Mouse (Mus musculus) liver, embryonic 12.5 days (tissue): ENCODE data around the gene Clic4. TPM values are rescaled to one million over a fixed set of nuclear protein-coding genes. Genes with fewer than 3 reads are reported as not detected.

Experiments
- ATAC-seq: fragments of 200-750 bp; cut with Nextera tagmentation; 2 replicates; pipeline ENCODE4 v1.8.0; 2017; ENCODE audit warnings: moderate number of reproducible peaks, mild to moderate bottlenecking, moderate library complexity
- H3K27ac ChIP-seq: fragments of 300-500 bp; sonication (generic); 2 replicates; pipeline ENCODE4 v1.5.1; 2016; ENCODE audit warnings: mild to moderate bottlenecking
- H3K27me3 ChIP-seq: fragments of 300-500 bp; sonication (generic); replicated peaks from 2 replicates; pipeline ENCODE4 v1.6.1; 2016; ENCODE audit warnings: mild to moderate bottlenecking, moderate library complexity
- H3K36me3 ChIP-seq: fragments of 300-500 bp; sonication (generic); 2 replicates; pipeline ENCODE4 v1.6.1; 2016; ENCODE audit warnings: mild to moderate bottlenecking, moderate library complexity
- H3K4me1 ChIP-seq: fragments of 300-500 bp; sonication (generic); 2 replicates; pipeline ENCODE4 v1.6.1; 2016
- H3K4me2 ChIP-seq: fragments of 300-500 bp; sonication (generic); 2 replicates; pipeline ENCODE4 v1.6.1; 2016; ENCODE audit warnings: mild to moderate bottlenecking, moderate library complexity
- H3K4me3 ChIP-seq: fragments of 300-500 bp; sonication (generic); 2 replicates; pipeline ENCODE4 v1.5.1; 2016; ENCODE audit warnings: mild to moderate bottlenecking, moderate library complexity
- H3K9ac ChIP-seq: fragments of 300-500 bp; sonication (generic); 2 replicates; pipeline ENCODE4 v1.6.1; 2016; ENCODE audit warnings: mild to moderate bottlenecking, moderate library complexity
- H3K9me3 ChIP-seq: fragments of 300-500 bp; sonication (generic); replicated peaks from 2 replicates; pipeline ENCODE4 v1.6.1; 2016; ENCODE audit warnings: mild to moderate bottlenecking, moderate library complexity
- WGBS: fragments of 180-500 bp; shearing (Covaris S2); methylation state at CpG from one replicate; pipeline ENCODE4 v1.1.7; 2016; ENCODE audit not compliant: insufficient replicate concordance; 5-methylcytosine and 5-hydroxymethylcytosine counted together
- polyA plus RNA-seq: library from polyadenylated mRNA; unstranded; fragments of >200 nt; fragmentation: Nextera tagmentation; extraction: Ambion mirVana; gene quantifications from 2 replicates; pipeline ENCODE4 v1.2.1, GENCODE M21; 2016

Clic4 gene
- polyA plus RNA-seq, 1 experiment from 2014 or later = 161 TPM

- H3K27ac ChIP-seq = peak overlapping the region; percentile 72
- 75% methylated on average over 4 of the region's 4 CpGs for WGBS
- H3K4me2 ChIP-seq = 0 out of 2 replicates have a peak overlapping the region, but pooled peaks have one; percentile 1
- H3K27me3 ChIP-seq = no peaks in the 10 kb centered on the region
- no peaks in the 10 kb centered on the region for H3K9me3 ChIP-seq
- ATAC-seq = no peak
- H3K4me1 ChIP-seq = peaks cover 68% of the 10 kb centered on the region
- peak overlapping the region; percentile 9 for H3K9ac ChIP-seq
- no peak overlapping the region for H3K4me3 ChIP-seq
- H3K36me3 ChIP-seq = peaks cover 49% of the 10 kb centered on the region
Observed at GRCm38 (mm10) chr4:135254321-135254720, 18.3 kb downstream of the Clic4 start.

DNA sequence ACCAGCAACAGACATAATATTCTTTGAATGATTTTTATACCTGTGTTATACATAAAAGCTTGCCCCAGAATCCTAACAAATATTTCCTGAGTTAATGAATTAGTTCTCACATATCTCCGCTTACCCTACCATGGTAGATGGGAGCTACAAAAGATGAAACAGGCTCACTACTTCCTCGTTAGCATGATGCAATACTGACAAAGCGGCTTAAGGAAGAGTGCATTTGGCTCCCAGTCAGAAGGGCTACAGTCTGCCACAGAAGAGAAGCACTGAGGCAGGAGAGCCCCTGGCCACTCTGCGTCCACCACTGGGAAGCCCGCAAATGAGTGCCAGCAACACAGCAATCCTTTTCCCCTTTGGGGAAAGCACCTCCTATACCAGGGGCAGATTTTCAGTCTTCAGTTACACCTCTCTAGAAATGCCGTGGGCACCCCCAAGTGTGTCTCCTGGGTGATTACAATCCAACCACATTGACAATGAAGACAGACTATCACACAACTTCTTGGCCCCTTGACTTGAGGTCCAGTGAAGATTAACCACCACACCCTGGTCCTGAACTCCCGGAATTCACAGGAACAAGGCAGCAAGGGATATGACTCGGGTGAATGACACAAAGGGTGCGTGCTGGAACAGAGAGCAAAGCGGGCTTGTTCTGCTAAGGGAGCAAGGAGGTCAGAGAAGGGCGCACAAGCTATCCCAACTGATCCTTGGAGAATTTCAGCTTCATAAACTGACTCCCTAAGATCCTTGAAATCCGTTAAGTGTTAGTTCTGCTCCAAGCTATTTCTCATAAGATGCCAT is 19.2 kb downstream of the Clic4 start:
- no peak for ATAC-seq

GRCm38 (mm10) chr4:135251801-135252200 is 20.8 kb downstream of the Clic4 start:
- WGBS = 70% methylated on average over 2 of the region's 2 CpGs
- no peak overlapping the region for H3K27ac ChIP-seq
- H3K27me3 ChIP-seq = no peaks in the 10 kb centered on the region
- no peak overlapping the region for H3K4me3 ChIP-seq
- no peak for ATAC-seq
- H3K4me2 ChIP-seq = no peak overlapping the region
- peaks cover 39% of the 10 kb centered on the region for H3K36me3 ChIP-seq
- H3K9ac ChIP-seq = no peak overlapping the region
- H3K9me3 ChIP-seq = peaks cover 4% of the 10 kb centered on the region; the same call in 1 of the 2 replicates
- peaks cover 65% of the 10 kb centered on the region for H3K4me1 ChIP-seq

More for the DNA sequence above, 19.2 kb downstream of the Clic4 start:
- Histone ChIP-seq H3K4me3 (no peak overlapping the region), H3K4me2 (no peak overlapping the region), H3K27ac (peak overlapping the region; percentile 72; the same call in 1 of the 2 replicates), H3K9me3 (peaks cover 4% of the 10 kb centered on the region; the same call in 1 of the 2 replicates), H3K9ac (no peak overlapping the region), H3K36me3 (peaks cover 47% of the 10 kb centered on the region), H3K4me1 (peaks cover 64% of the 10 kb centered on the region), H3K27me3 (no peaks in the 10 kb centered on the region)
- WGBS = 87% methylated on average over 12 of the region's 12 CpGs

DNA sequence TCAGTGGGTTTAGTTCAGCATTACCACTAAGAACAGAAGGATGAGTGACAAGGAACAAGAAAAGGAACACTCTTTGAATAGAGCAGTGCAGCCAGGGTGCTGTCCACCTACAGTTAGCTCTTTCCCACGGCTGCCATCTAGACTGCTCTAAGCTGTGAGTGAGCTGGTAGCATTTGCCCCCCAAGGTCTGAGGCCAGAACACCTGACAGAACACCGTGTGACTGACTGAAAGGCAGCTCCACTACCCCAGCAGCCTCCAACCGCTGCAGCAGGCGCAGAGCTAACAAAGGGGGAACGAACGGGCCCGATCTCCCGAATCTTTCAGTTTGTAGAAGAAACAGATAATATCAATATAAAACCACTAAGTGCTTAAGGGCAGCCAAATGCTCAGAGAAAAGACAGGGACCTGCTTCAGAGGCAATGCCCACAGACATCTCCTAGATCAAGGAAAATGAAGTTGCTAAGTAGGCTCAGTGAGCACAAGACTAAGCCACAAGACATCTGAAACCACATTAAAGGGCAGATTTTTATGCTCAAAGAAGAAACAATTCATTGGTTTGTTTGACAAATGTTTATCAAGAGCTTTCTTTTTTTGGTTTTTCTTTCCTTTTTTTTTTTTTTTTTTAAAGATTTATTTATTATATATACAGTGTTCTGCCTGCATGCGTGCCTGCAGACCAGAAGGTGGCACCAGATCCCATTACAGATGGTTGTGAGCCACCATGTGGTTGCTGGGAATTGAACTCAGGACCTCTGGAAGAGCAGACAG is 24.2 kb downstream of the Clic4 start:
- H3K9me3 ChIP-seq = peaks cover 4% of the 10 kb centered on the region; the same call in 1 of the 2 replicates
- peak overlapping the region; percentile 43; the same call in 1 of the 2 replicates for H3K27ac ChIP-seq
- no peak overlapping the region for H3K4me3 ChIP-seq
- 47% methylated on average over 9 of the region's 9 CpGs for WGBS
- peaks cover 31% of the 10 kb centered on the region for H3K36me3 ChIP-seq
- no peak overlapping the region for H3K4me2 ChIP-seq
- peaks cover 68% of the 10 kb centered on the region for H3K4me1 ChIP-seq
- H3K27me3 ChIP-seq = no peaks in the 10 kb centered on the region
- H3K9ac ChIP-seq = no peak overlapping the region
- no peak for ATAC-seq

DNA sequence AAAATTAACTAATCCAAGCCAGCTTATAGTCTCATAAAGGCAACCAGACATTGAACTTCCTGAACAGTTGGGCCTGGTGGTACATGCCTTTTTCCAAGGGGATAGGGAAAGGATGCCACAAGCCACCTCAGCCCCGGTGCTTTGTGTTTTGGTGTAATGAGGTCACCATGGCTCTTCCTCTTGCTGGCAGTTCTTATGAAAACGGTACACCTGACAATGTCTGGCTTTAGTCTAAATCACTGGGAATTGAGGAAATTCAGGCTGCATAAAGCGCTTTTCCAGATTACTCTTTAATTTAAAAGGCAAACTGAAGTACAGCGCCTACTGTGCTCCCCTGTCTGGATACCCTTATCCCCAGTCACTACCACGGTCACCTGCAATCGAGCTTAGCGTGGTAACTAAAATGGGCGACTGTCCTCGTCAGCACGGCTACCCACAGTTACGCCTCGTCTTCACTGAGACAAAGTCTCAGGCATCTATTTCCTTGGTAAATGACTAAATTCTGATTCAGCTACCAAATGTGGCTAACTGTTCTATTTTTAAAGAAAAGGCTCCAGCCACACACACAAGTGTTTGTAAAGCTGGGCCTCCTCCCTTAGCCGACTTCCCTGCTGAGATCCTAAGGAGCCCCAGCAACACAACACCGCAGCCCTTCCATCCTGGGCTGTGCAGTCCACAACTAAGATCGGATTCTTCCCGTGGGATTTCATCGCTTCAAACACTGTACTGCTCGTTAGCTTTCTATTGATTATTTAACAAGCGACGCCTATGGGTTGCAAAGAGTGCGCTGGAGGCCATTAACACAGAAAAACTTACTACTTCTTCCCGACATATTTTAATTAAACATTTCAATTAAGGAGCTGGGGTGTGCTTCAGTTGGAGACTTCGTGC is 25.5 kb downstream of the Clic4 start:
- ATAC-seq = no peak
- 79% methylated on average over 23 of the region's 23 CpGs for WGBS
- H3K4me1 ChIP-seq = peaks cover 71% of the 10 kb centered on the region

DNA sequence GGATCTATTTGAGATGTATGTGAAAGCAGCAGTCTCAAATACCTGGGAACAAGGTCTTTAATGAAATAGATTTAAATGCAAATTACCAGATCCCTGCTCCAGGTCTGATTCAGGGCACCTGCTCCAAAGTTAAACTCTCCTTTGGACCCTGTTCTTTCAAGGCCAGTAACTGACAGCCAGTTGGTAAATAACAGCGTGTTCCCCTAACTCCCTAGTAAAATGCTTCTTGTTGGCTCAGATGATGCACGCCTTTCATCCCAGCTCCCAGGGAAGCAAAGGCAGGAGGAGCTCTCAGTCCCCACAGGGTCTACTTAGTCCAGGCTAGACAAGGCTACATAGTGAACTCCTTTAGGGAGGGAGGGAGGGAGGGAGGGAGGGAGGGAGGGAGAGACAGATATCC is 26.2 kb downstream of the Clic4 start:
- Histone ChIP-seq H3K4me1 (peaks cover 74% of the 10 kb centered on the region), H3K4me3 (no peak overlapping the region), H3K9me3 (peaks cover 4% of the 10 kb centered on the region; the same call in 1 of the 2 replicates), H3K4me2 (no peak overlapping the region), H3K27ac (0 out of 2 replicates have a peak overlapping the region, but pooled peaks have one; percentile 29), H3K9ac (no peak overlapping the region), H3K27me3 (no peaks in the 10 kb centered on the region), H3K36me3 (peaks cover 29% of the 10 kb centered on the region)
- WGBS = 86% methylated on average over 2 of the region's 2 CpGs
- ATAC-seq = no peak

More for the DNA sequence above, 25.5 kb downstream of the Clic4 start:
- Histone ChIP-seq H3K9me3 (peaks cover 4% of the 10 kb centered on the region; the same call in 1 of the 2 replicates), H3K27ac (0 out of 2 replicates have a peak overlapping the region, but pooled peaks have one; percentile 29), H3K4me3 (no peak overlapping the region), H3K4me2 (no peak overlapping the region), H3K27me3 (no peaks in the 10 kb centered on the region), H3K9ac (no peak overlapping the region), H3K36me3 (peaks cover 29% of the 10 kb centered on the region)

DNA sequence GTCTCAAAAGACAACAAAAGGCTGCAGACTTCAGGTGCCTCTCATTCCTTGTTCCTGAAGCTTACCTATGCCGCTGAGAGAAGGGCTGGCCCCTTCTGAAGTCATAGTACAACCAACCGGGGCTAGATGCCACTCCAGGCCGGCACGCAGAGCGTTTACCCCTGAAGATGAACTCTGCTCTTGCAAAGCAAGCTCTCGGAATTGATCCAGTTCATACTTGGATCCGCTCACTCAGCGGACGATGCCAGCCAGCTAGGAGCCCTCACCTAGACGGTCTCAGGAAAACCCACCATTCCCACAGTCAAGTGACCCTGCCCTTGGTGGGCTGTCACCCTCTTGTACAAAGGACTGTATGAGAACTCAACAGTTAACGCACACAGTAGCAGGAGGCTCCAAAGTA is 26.8 kb downstream of the Clic4 start:
- WGBS = 83% methylated on average over 11 of the region's 11 CpGs
- Histone ChIP-seq H3K27me3 (no peaks in the 10 kb centered on the region), H3K27ac (peak overlapping the region; percentile 26; the same call in 1 of the 2 replicates), H3K9me3 (peaks cover 4% of the 10 kb centered on the region; the same call in 1 of the 2 replicates), H3K4me1 (peaks cover 80% of the 10 kb centered on the region), H3K4me3 (no peak overlapping the region), H3K4me2 (0 out of 2 replicates have a peak overlapping the region, but pooled peaks have one; percentile 0), H3K9ac (no peak overlapping the region), H3K36me3 (peaks cover 24% of the 10 kb centered on the region)
- ATAC-seq = no peak

DNA sequence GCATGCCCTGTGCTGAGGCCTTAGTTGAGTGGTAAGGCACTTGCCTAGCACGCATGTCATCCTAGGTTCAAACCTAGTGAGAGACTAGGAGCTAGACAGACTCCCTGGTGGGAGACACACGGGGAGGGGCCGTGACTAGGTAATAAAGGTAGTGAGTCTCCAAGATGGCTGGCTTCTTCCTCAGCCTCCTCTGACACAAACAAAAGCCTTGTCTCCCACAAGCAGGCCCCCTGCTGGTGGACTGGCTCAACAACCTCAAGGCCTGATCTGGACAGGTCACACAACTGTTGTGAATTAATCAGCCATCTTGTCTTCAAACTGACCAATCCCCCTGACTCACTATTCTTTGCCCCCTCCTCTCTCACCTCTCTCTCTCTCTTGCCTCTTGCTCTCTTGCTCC is 28.3 kb downstream of the Clic4 start:
- WGBS = 88% methylated on average over 3 of the region's 3 CpGs
- H3K9me3 ChIP-seq = peaks cover 4% of the 10 kb centered on the region; the same call in 1 of the 2 replicates
- H3K4me1 ChIP-seq = peaks cover 95% of the 10 kb centered on the region
- H3K4me2 ChIP-seq = no peak overlapping the region
- peak overlapping the region; percentile 4; the same call in 1 of the 2 replicates for H3K27ac ChIP-seq
- ATAC-seq = no peak
- no peak overlapping the region for H3K4me3 ChIP-seq
- no peaks in the 10 kb centered on the region for H3K27me3 ChIP-seq
- H3K9ac ChIP-seq = no peak overlapping the region
- peaks cover 13% of the 10 kb centered on the region for H3K36me3 ChIP-seq

DNA sequence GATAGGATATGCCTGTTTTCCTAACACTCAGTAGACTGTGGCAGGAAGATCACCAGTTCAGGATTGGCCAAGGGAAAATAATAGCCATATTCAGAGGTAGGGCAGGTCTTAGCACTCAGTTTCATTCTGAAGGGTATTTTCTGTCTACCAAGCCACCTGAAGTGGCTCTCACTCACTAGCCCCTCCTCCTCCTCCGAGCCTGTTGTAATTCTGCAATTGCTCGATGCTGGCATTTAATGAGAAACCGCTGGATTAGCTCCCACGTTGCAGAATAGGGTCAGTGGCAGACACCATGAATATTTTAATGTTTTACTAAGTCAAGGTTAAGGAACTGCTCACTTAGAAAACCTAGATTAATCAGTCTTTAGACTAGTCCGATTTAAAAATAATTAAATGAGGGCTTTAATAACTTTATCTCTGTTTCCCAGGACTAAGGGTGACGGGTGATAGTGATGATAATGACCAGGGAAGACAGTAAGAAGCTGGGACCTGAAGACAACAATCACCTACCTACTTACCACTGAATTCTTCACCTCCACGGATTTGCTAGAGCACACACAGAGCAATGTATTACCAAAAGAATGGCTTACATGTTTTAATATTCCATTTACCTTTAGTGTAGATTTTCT is 29.6 kb downstream of the Clic4 start:
- no peak overlapping the region for H3K9ac ChIP-seq
- no peak for ATAC-seq
- peak overlapping the region; percentile 42; the same call in 1 of the 2 replicates for H3K4me2 ChIP-seq
- 46% methylated on average over 7 of the region's 7 CpGs for WGBS
- peaks cover 100% of the 10 kb centered on the region for H3K4me1 ChIP-seq
- H3K9me3 ChIP-seq = no peaks in the 10 kb centered on the region
- no peak overlapping the region for H3K4me3 ChIP-seq
- no peaks in the 10 kb centered on the region for H3K27me3 ChIP-seq
- peak overlapping the region; percentile 85; the same call in 1 of the 2 replicates for H3K27ac ChIP-seq
- peaks cover 21% of the 10 kb centered on the region for H3K36me3 ChIP-seq

- 57% methylated on average over 5 of the region's 5 CpGs for WGBS
- H3K27me3 ChIP-seq = no peaks in the 10 kb centered on the region
- H3K4me2 ChIP-seq = peak overlapping the region; percentile 42
- peaks cover 28% of the 10 kb centered on the region for H3K36me3 ChIP-seq
- H3K4me1 ChIP-seq = peaks cover 100% of the 10 kb centered on the region
- H3K4me3 ChIP-seq = no peak overlapping the region
- H3K9ac ChIP-seq = no peak overlapping the region; the same call in 1 of the 2 replicates
- no peak for ATAC-seq
- H3K9me3 ChIP-seq = no peaks in the 10 kb centered on the region
- peak overlapping the region; percentile 85; the same call in 1 of the 2 replicates for H3K27ac ChIP-seq
Observed at GRCm38 (mm10) chr4:135242383-135242782, 30.2 kb downstream of the Clic4 start.
